ENCODE assay signal across 25 mouse cellular contexts in the genomic region with DNA sequence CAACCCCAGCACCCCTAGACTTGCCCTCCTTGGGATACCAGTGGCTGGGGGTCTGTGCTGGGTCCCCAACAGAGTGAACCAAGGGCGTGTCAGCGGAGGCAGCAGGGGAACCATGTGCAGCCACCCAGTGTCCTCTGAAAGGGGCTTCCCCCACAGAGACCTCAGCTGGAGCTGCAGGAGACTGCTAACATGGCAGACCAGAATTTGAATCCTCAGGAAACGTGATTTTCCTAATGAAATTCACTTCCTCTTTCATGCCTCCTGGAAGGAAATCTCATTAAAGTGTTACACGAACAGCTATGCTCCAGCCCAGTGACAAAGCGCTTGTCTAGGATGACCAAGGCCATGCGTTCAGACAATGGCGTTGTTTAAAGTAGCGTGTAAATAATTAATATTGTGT. TPM values are rescaled to one million over a fixed set of nuclear protein-coding genes. Genes with fewer than 3 reads are reported as not detected.
DNase-seq lines count a peak whose midpoint lies in the region; ATAC-seq and TF ChIP-seq lines count a peak whose summit lies in the region.
"Had no signal": no experiment of that assay in that cellular context is flagged by ENCODE, and none has a peak within 500 bp of the region (broad histone marks: within the 10 kb centered on the region; RNA-seq: fewer than 3 reads in every experiment).

No protein-coding gene starts in this region.

- no peaks in the 10 kb centered on the region for H3K27me3 ChIP-seq in liver, embryonic 11.5 days (replicated peaks; ENCODE audit: control insufficient read depth, insufficient read depth, low read length)
- H3K27me3 ChIP-seq in lung, embryonic 16.5 days (ENCODE audit: control insufficient read depth, insufficient read depth, low read depth, low read length) = no peaks in the 10 kb centered on the region
- H3K27me3 ChIP-seq in liver, postnatal 0 days (ENCODE audit: insufficient read depth, low read length) = no peaks in the 10 kb centered on the region
- H3K27me3 ChIP-seq: embryonic facial prominence, embryonic 15.5 days had no signal

- H3K27ac ChIP-seq in liver, embryonic 11.5 days (ENCODE audit: low read depth, low read length) = 0 out of 2 replicates have a peak overlapping the region, but pooled peaks have one; percentile 28
- H3K27ac ChIP-seq in lung, embryonic 16.5 days (ENCODE audit: low read length) = peak overlapping the region; percentile 37; the same call in 1 of the 2 replicates
- H3K27ac ChIP-seq in bone marrow macrophage, adult 2 months (ENCODE audit: insufficient read depth, low read depth, low read length) = peak overlapping the region; percentile 86
- H3K27ac ChIP-seq in liver, postnatal 0 days (ENCODE audit: low read depth) = 0 out of 2 replicates have a peak overlapping the region, but pooled peaks have one; percentile 34
- H3K27ac ChIP-seq: embryonic facial prominence, embryonic 15.5 days; forebrain, embryonic 10.5 days; hindbrain, embryonic 10.5 days; hindbrain, embryonic 14.5 days had no signal

- ATAC-seq in liver, embryonic 11.5 days (replicated peaks; ENCODE audit: low FRiP score) = no peak
- peak; percentile 46; the same call in 1 of the 2 replicates for ATAC-seq in lung, embryonic 16.5 days (ENCODE audit: low read depth)
- ATAC-seq in liver, postnatal 0 days = no peak
- ATAC-seq: forebrain, embryonic 14.5 days had no signal

- H3K9me3 ChIP-seq in liver, embryonic 11.5 days (ENCODE audit: control insufficient read depth, low read length) = no peaks in the 10 kb centered on the region
- no peaks in the 10 kb centered on the region for H3K9me3 ChIP-seq in lung, embryonic 16.5 days (ENCODE audit: control insufficient read depth, low read length)
- H3K9me3 ChIP-seq in liver, postnatal 0 days (ENCODE audit: low read length) = no peaks in the 10 kb centered on the region
- H3K9me3 ChIP-seq: embryonic facial prominence, embryonic 15.5 days; forebrain, embryonic 10.5 days; heart, embryonic 12.5 days; hindbrain, embryonic 10.5 days had no signal

- H3K4me1 ChIP-seq in liver, embryonic 11.5 days (replicated peaks; ENCODE audit: control insufficient read depth, insufficient read depth, low read length) = 0 out of 2 replicates have a peak, but pooled peaks cover 5% of the 10 kb centered on the region
- H3K4me1 ChIP-seq in lung, embryonic 16.5 days (replicated peaks; ENCODE audit: control insufficient read depth, insufficient read depth, low read length) = no peaks in the 10 kb centered on the region
- peaks cover 30% of the 10 kb centered on the region for H3K4me1 ChIP-seq in bone marrow macrophage, adult 2 months (ENCODE audit: control insufficient read depth, insufficient read depth, low read length)
- no peaks in the 10 kb centered on the region for H3K4me1 ChIP-seq in liver, postnatal 0 days (ENCODE audit: insufficient read depth)
- H3K4me1 ChIP-seq: embryonic facial prominence, embryonic 15.5 days; hindbrain, embryonic 10.5 days had no signal

- 83% methylated on average over 8 of the region's 8 CpGs for WGBS in liver, embryonic 11.5 days
- WGBS in lung, embryonic 16.5 days = 69% methylated on average over 8 of the region's 8 CpGs
- WGBS in liver, postnatal 0 days (ENCODE audit: insufficient replicate concordance) = 73% methylated on average over 8 of the region's 8 CpGs

- no peak for TF ChIP-seq POLR2A in bone marrow macrophage, adult 2 months (IDR thresholded peaks at IDR 0.05; ENCODE audit: borderline replicate concordance, low read depth, low read length)

- DNase-seq in liver, embryonic 11.5 days (ENCODE audit: low spot score) = no peak
- no peak for DNase-seq in liver
- no peak for DNase-seq in lung, postnatal 4 days
- DNase-seq in liver, postnatal 0 days = no peak
- no peak for DNase-seq in kidney, adult 9 months
- DNase-seq in frontal cortex, postnatal 36 days (ENCODE audit: low spot score in 2 of 2) = no peak
- DNase-seq: adrenal gland, adult 2 months; adrenal gland, postnatal 25 days; cerebellum, adult 2 months; cerebellum, postnatal 14 days; embryo, embryonic 11 days; gastrocnemius, postnatal 14 days had no signal

- no peak for TF ChIP-seq EP300 in liver, postnatal 0 days (IDR thresholded peaks at IDR 0.05; ENCODE audit: low read depth)

- TF ChIP-seq CTCF in bone marrow macrophage, adult 2 months (IDR thresholded peaks at IDR 0.05; ENCODE audit: low read depth, low read length) = no peak
- TF ChIP-seq CTCF in liver, postnatal 0 days (IDR thresholded peaks at IDR 0.05; ENCODE audit: low read depth) = no peak

- H3K4me2 ChIP-seq in liver, embryonic 11.5 days = no peak overlapping the region
- no peak overlapping the region for H3K4me2 ChIP-seq in lung, embryonic 16.5 days (ENCODE audit: low read depth, low read length)
- H3K4me2 ChIP-seq in liver, postnatal 0 days (ENCODE audit: low read depth, low read length) = no peak overlapping the region
- H3K4me2 ChIP-seq: embryonic facial prominence, embryonic 15.5 days; heart, embryonic 12.5 days; hindbrain, embryonic 14.5 days had no signal

- no peak overlapping the region for H3K4me3 ChIP-seq in liver, embryonic 11.5 days (ENCODE audit: low read depth, low read length)
- no peak overlapping the region for H3K4me3 ChIP-seq in lung, embryonic 16.5 days (ENCODE audit: low read length)
- H3K4me3 ChIP-seq in bone marrow macrophage, adult 2 months (ENCODE audit: insufficient read depth, low read length) = no peak overlapping the region
- no peak overlapping the region for H3K4me3 ChIP-seq in liver, postnatal 0 days (ENCODE audit: low read depth, low read length)
- H3K4me3 ChIP-seq: embryonic facial prominence, embryonic 15.5 days; erythroblast, embryonic 14.5 days; forebrain, embryonic 10.5 days; heart, embryonic 12.5 days; hindbrain, embryonic 10.5 days had no signal

- peaks cover 19% of the 10 kb centered on the region for H3K36me3 ChIP-seq in liver, embryonic 11.5 days (ENCODE audit: control insufficient read depth, insufficient read depth, low read length)
- peaks cover 7% of the 10 kb centered on the region; the same call in 1 of the 2 replicates for H3K36me3 ChIP-seq in lung, embryonic 16.5 days (ENCODE audit: control insufficient read depth, insufficient read depth, low read length)
- H3K36me3 ChIP-seq in liver, postnatal 0 days (replicated peaks; ENCODE audit: insufficient read depth, low read length) = peaks cover 4% of the 10 kb centered on the region

- H3K9ac ChIP-seq in liver, embryonic 11.5 days (ENCODE audit: low read depth, low read length) = no peak overlapping the region
- H3K9ac ChIP-seq in lung, embryonic 16.5 days (ENCODE audit: low read length) = no peak overlapping the region
- no peak overlapping the region for H3K9ac ChIP-seq in liver, postnatal 0 days (replicated peaks)
- H3K9ac ChIP-seq: embryonic facial prominence, embryonic 15.5 days; heart, embryonic 12.5 days; hindbrain, embryonic 14.5 days had no signal

RNA-seq across cellular contexts. Expression of a gene that starts 10.7 kb away (rescaled TPM):
- polyA plus RNA-seq in liver, embryonic 11.5 days (2014; fragmentation: Nextera tagmentation; extraction: Ambion mirVana) = 5.7 and 6.0 TPM in 2 replicates
- 5.2 and 6.4 TPM in 2 replicates for polyA plus RNA-seq in lung, embryonic 16.5 days (2015; fragmentation: Nextera tagmentation; extraction: Ambion mirVana)
- polyA plus RNA-seq in bone marrow macrophage, adult 2 months (2012; ENCODE audit: insufficient read depth, insufficient read length, missing spikeins) = 5.6 and 7.0 TPM in 2 replicates
- polyA plus RNA-seq in liver, postnatal 0 days (2015; fragmentation: Nextera tagmentation; extraction: Ambion mirVana) = 1.6 and 2.2 TPM in 2 replicates

RNA-seq across cellular contexts. Expression of a gene that starts 24.1 kb away (rescaled TPM):
- 27.7 and 30.7 TPM in 2 replicates for polyA plus RNA-seq in liver, embryonic 11.5 days (2014; fragmentation: Nextera tagmentation; extraction: Ambion mirVana)
- 23.9 and 24.0 TPM in 2 replicates for polyA plus RNA-seq in lung, embryonic 16.5 days (2015; fragmentation: Nextera tagmentation; extraction: Ambion mirVana)
- polyA plus RNA-seq in bone marrow macrophage, adult 2 months (2012; ENCODE audit: insufficient read depth, insufficient read length, missing spikeins) = 7.7 and 9.5 TPM in 2 replicates
- 5.2 and 5.7 TPM in 2 replicates for polyA plus RNA-seq in liver, postnatal 0 days (2015; fragmentation: Nextera tagmentation; extraction: Ambion mirVana)

RNA-seq across cellular contexts. Expression of a gene that starts 24.2 kb away (rescaled TPM):
- polyA plus RNA-seq in liver, embryonic 11.5 days (2014; fragmentation: Nextera tagmentation; extraction: Ambion mirVana) = 14.4 and 17.2 TPM in 2 replicates
- polyA plus RNA-seq in lung, embryonic 16.5 days (2015; fragmentation: Nextera tagmentation; extraction: Ambion mirVana) = 15.6 and 17.1 TPM in 2 replicates
- polyA plus RNA-seq in bone marrow macrophage, adult 2 months (2012; ENCODE audit: insufficient read depth, insufficient read length, missing spikeins) = 19.0 and 19.1 TPM in 2 replicates
- polyA plus RNA-seq in liver, postnatal 0 days (2015; fragmentation: Nextera tagmentation; extraction: Ambion mirVana) = 6.0 and 6.5 TPM in 2 replicates

RNA-seq across cellular contexts. Expression of a gene that starts 50.5 kb away (rescaled TPM):
- not detected in 2 replicates for polyA plus RNA-seq in liver, embryonic 11.5 days (2014; fragmentation: Nextera tagmentation; extraction: Ambion mirVana)
- polyA plus RNA-seq in lung, embryonic 16.5 days (2015; fragmentation: Nextera tagmentation; extraction: Ambion mirVana) = not detected in 2 replicates
- not detected in 2 replicates for polyA plus RNA-seq in bone marrow macrophage, adult 2 months (2012; ENCODE audit: insufficient read depth, insufficient read length, missing spikeins)
- polyA plus RNA-seq in liver, postnatal 0 days (2015; fragmentation: Nextera tagmentation; extraction: Ambion mirVana) = 0.49 TPM in 1 of 2 replicates, not detected in the other
- polyA plus RNA-seq: adrenal gland, adult 2 months; C2C12; cerebellum, adult 2 months; embryonic facial prominence, embryonic 11.5 days; embryonic facial prominence, embryonic 15.5 days; erythroblast, embryonic 14.5 days; forebrain, embryonic 10.5 days; forebrain, embryonic 14.5 days; gonadal fat pad, adult 2 months; heart, embryonic 12.5 days; heart, embryonic 16.5 days; hindbrain, embryonic 10.5 days; hindbrain, embryonic 14.5 days had no signal

Comparison
In these comparisons a context has a peak if more than half of its experiments do, and no peak if none do; other contexts are left out.
1. H3K27ac ChIP-seq: peak in every context shown above with its lines; median percentile 86 in bone marrow macrophage, adult 2 months; 37 in lung, embryonic 16.5 days; 34 in liver, postnatal 0 days; 28 in liver, embryonic 11.5 days.